Mouse (Mus musculus) stomach, embryonic 15.5 days (tissue): ENCODE results near the gene Crxos. TPM values are rescaled to one million over a fixed set of nuclear protein-coding genes. Genes with fewer than 3 reads are reported as not detected.
"Not testable (repeated sequence)": the region's sequence is repeated elsewhere in the genome, so short reads cannot be mapped to it uniquely, and the experiment has no call there.

Experiments used
- ATAC-seq: fragments of 200-750 bp; cut with Nextera tagmentation; 2 replicates; pipeline ENCODE4 v1.8.0; 2017; ENCODE audit warnings: low read depth, moderate number of reproducible peaks, moderate TSS enrichment; ENCODE audit not compliant: insufficient read depth, low FRiP score
- H3K27ac ChIP-seq: fragments of 300-500 bp; sonication (generic); 2 replicates; pipeline ENCODE4 v1.5.1; 2015; ENCODE audit warnings: mild to moderate bottlenecking, inconsistent platforms
- H3K27me3 ChIP-seq: fragments of 300-500 bp; sonication (generic); replicated peaks from 2 replicates; pipeline ENCODE4 v1.6.1; 2015; ENCODE audit warnings: inconsistent platforms
- H3K36me3 ChIP-seq: fragments of 300-500 bp; sonication (generic); 2 replicates; pipeline ENCODE4 v1.6.1; 2015; ENCODE audit warnings: inconsistent platforms
- H3K4me1 ChIP-seq: fragments of 300-500 bp; sonication (generic); 2 replicates; pipeline ENCODE4 v1.6.1; 2015; ENCODE audit warnings: inconsistent platforms
- H3K4me2 ChIP-seq: fragments of 300-500 bp; sonication (generic); 2 replicates; pipeline ENCODE4 v1.6.1; 2015; ENCODE audit warnings: mild to moderate bottlenecking, inconsistent platforms
- H3K4me3 ChIP-seq: fragments of 300-500 bp; sonication (generic); replicated peaks from 2 replicates; pipeline ENCODE4 v1.5.1; 2015; ENCODE audit warnings: inconsistent platforms
- H3K9ac ChIP-seq: fragments of 300-500 bp; sonication (generic); 2 replicates; pipeline ENCODE4 v1.6.1; 2015; ENCODE audit warnings: inconsistent platforms
- H3K9me3 ChIP-seq: fragments of 300-500 bp; sonication (generic); 2 replicates; pipeline ENCODE4 v1.6.1; 2016; ENCODE audit warnings: inconsistent platforms
- WGBS: fragments of 180-500 bp; shearing (Covaris S2); methylation state at CpG from one replicate; pipeline ENCODE4 v1.1.7; 2015; 5-methylcytosine and 5-hydroxymethylcytosine counted together
- polyA plus RNA-seq: library from polyadenylated mRNA; unstranded; fragments of >200 nt; fragmentation: Nextera tagmentation; extraction: Ambion mirVana; gene quantifications from 2 replicates; pipeline ENCODE4 v1.2.1, GENCODE M21; 2015

Crxos gene
- polyA plus RNA-seq, 1 experiment from 2014 or later: not detected

GRCm38 (mm10) chr7:15907971-15908590 lies 25.7 kb downstream of the Crxos start:
- 70% methylated on average over 8 of the region's 8 CpGs for WGBS
- no peaks in the 10 kb centered on the region for H3K9me3 ChIP-seq

GRCm38 (mm10) chr7:15910521-15910920 lies 28.1 kb downstream of the Crxos start:
- Histone ChIP-seq H3K9me3 (no peaks in the 10 kb centered on the region), H3K9ac (no peak overlapping the region), H3K4me2 (no peak overlapping the region), H3K27ac (no peak overlapping the region), H3K36me3 (no peaks in the 10 kb centered on the region), H3K4me1 (no peaks in the 10 kb centered on the region), H3K4me3 (no peak overlapping the region), H3K27me3 (no peaks in the 10 kb centered on the region)
- ATAC-seq: no peak
- WGBS: 77% methylated on average over 5 of the region's 5 CpGs

More at GRCm38 (mm10) chr7:15907971-15908590, 25.7 kb downstream of the Crxos start:
- no peak overlapping the region for H3K4me2 ChIP-seq
- no peak for ATAC-seq
- H3K4me1 ChIP-seq: no peaks in the 10 kb centered on the region
- H3K4me3 ChIP-seq: no peak overlapping the region
- H3K36me3 ChIP-seq: no peaks in the 10 kb centered on the region
- no peaks in the 10 kb centered on the region for H3K27me3 ChIP-seq
- H3K27ac ChIP-seq: no peak overlapping the region
- H3K9ac ChIP-seq: no peak overlapping the region

GRCm38 (mm10) chr7:15912183-15912582 lies 29.8 kb downstream of the Crxos start:
- no peaks in the 10 kb centered on the region for H3K36me3 ChIP-seq
- H3K4me1 ChIP-seq: no peaks in the 10 kb centered on the region
- WGBS: 1% methylated on average over 4 of the region's 4 CpGs
- no peaks in the 10 kb centered on the region for H3K9me3 ChIP-seq
- H3K4me2 ChIP-seq: no peak overlapping the region
- no peak overlapping the region for H3K27ac ChIP-seq
- H3K4me3 ChIP-seq: no peak overlapping the region
- peak; percentile 18; the same call in 1 of the 2 replicates for ATAC-seq
- no peak overlapping the region for H3K9ac ChIP-seq
- no peaks in the 10 kb centered on the region for H3K27me3 ChIP-seq

- no peaks in the 10 kb centered on the region for H3K27me3 ChIP-seq
- no peaks in the 10 kb centered on the region for H3K4me1 ChIP-seq
- no peak overlapping the region for H3K27ac ChIP-seq
- H3K36me3 ChIP-seq: peaks cover 11% of the 10 kb centered on the region
- H3K4me2 ChIP-seq: no peak overlapping the region
- H3K4me3 ChIP-seq: no peak overlapping the region
- 37% methylated on average over 2 of the region's 2 CpGs for WGBS
- ATAC-seq: no peak
- no peaks in the 10 kb centered on the region for H3K9me3 ChIP-seq
- H3K9ac ChIP-seq: no peak overlapping the region
Observed at GRCm38 (mm10) chr7:15914252-15914651, 31.8 kb downstream of the Crxos start.

- Histone ChIP-seq H3K36me3 (peaks cover 16% of the 10 kb centered on the region), H3K9me3 (no peaks in the 10 kb centered on the region), H3K27ac (no peak overlapping the region), H3K4me2 (no peak overlapping the region), H3K27me3 (no peaks in the 10 kb centered on the region), H3K4me1 (no peaks in the 10 kb centered on the region), H3K9ac (no peak overlapping the region), H3K4me3 (no peak overlapping the region)
- no peak for ATAC-seq
- 79% methylated on average over 2 of the region's 2 CpGs for WGBS
Observed at GRCm38 (mm10) chr7:15914751-15915150, 32.3 kb downstream of the Crxos start.

GRCm38 (mm10) chr7:15915695-15916094 lies 33.3 kb downstream of the Crxos start:
- H3K4me2 ChIP-seq, ATAC-seq: not testable (repeated sequence)

GRCm38 (mm10) chr7:15916134-15916723 lies 33.8 kb downstream of the Crxos start:
- ATAC-seq: no peak
- Histone ChIP-seq H3K4me2 (no peak overlapping the region), H3K4me1 (peaks cover 11% of the 10 kb centered on the region), H3K36me3 (peaks cover 24% of the 10 kb centered on the region), H3K27ac (no peak overlapping the region), H3K4me3 (no peak overlapping the region), H3K9ac (no peak overlapping the region), H3K27me3 (no peaks in the 10 kb centered on the region), H3K9me3 (no peaks in the 10 kb centered on the region)
- 80% methylated on average over 3 of the region's 3 CpGs for WGBS

More at GRCm38 (mm10) chr7:15915695-15916094, 33.3 kb downstream of the Crxos start:
- H3K27me3 ChIP-seq, H3K9ac ChIP-seq, H3K27ac ChIP-seq, H3K4me1 ChIP-seq, H3K4me3 ChIP-seq, H3K9me3 ChIP-seq: not testable (repeated sequence)
- WGBS: 79% methylated on average over 4 of the region's 4 CpGs
- H3K36me3 ChIP-seq: peaks cover 24% of the 10 kb centered on the region

GRCm38 (mm10) chr7:15916996-15917395 lies 34.6 kb downstream of the Crxos start:
- H3K9ac ChIP-seq: no peak overlapping the region
- no peak for ATAC-seq
- WGBS: 86% methylated on average over 4 of the region's 4 CpGs
- no peak overlapping the region for H3K27ac ChIP-seq
- H3K4me3 ChIP-seq: no peak overlapping the region
- H3K27me3 ChIP-seq: no peaks in the 10 kb centered on the region
- H3K36me3 ChIP-seq: peaks cover 24% of the 10 kb centered on the region
- H3K4me2 ChIP-seq: no peak overlapping the region
- peaks cover 15% of the 10 kb centered on the region for H3K4me1 ChIP-seq
- H3K9me3 ChIP-seq: no peaks in the 10 kb centered on the region

- Histone ChIP-seq H3K4me1 (peaks cover 15% of the 10 kb centered on the region), H3K9ac (no peak overlapping the region), H3K9me3 (no peaks in the 10 kb centered on the region), H3K4me3 (no peak overlapping the region), H3K4me2 (no peak overlapping the region), H3K27ac (no peak overlapping the region), H3K36me3 (peaks cover 24% of the 10 kb centered on the region), H3K27me3 (no peaks in the 10 kb centered on the region)
- ATAC-seq: no peak
Observed at GRCm38 (mm10) chr7:15918371-15918770, 36.0 kb downstream of the Crxos start.

- Histone ChIP-seq H3K4me1 (peaks cover 15% of the 10 kb centered on the region), H3K36me3 (peaks cover 24% of the 10 kb centered on the region), H3K4me3 (no peak overlapping the region), H3K9ac (no peak overlapping the region), H3K4me2 (no peak overlapping the region), H3K27me3 (no peaks in the 10 kb centered on the region), H3K27ac (no peak overlapping the region), H3K9me3 (no peaks in the 10 kb centered on the region)
- 93% methylated on average over 9 of the region's 9 CpGs for WGBS
- ATAC-seq: no peak
Observed at GRCm38 (mm10) chr7:15919947-15920346, 37.5 kb downstream of the Crxos start.

- WGBS: 89% methylated on average over 6 of the region's 6 CpGs
- no peak for ATAC-seq
- no peak overlapping the region for H3K27ac ChIP-seq
- H3K4me3 ChIP-seq: peak overlapping the region; percentile 81
- H3K4me1 ChIP-seq: peaks cover 15% of the 10 kb centered on the region
- H3K36me3 ChIP-seq: peaks cover 24% of the 10 kb centered on the region
- no peaks in the 10 kb centered on the region for H3K9me3 ChIP-seq
- H3K9ac ChIP-seq: peak overlapping the region; percentile 73; the same call in 1 of the 2 replicates
- peak overlapping the region; percentile 70 for H3K4me2 ChIP-seq
- no peaks in the 10 kb centered on the region for H3K27me3 ChIP-seq
Observed at GRCm38 (mm10) chr7:15920645-15921190, 38.3 kb downstream of the Crxos start.

- peak; percentile 17; the same call in 1 of the 2 replicates for ATAC-seq
- no peaks in the 10 kb centered on the region for H3K27me3 ChIP-seq
- 0% methylated on average over 10 of the region's 10 CpGs for WGBS
Observed at GRCm38 (mm10) chr7:15921796-15922195, 39.4 kb downstream of the Crxos start.

More at GRCm38 (mm10) chr7:15921796-15922195, 39.4 kb downstream of the Crxos start:
- Histone ChIP-seq H3K9me3 (no peaks in the 10 kb centered on the region), H3K4me3 (peak overlapping the region; percentile 81), H3K4me2 (peak overlapping the region; percentile 70), H3K36me3 (peaks cover 24% of the 10 kb centered on the region), H3K27ac (peak overlapping the region; percentile 85), H3K9ac (peak overlapping the region; percentile 73), H3K4me1 (peaks cover 15% of the 10 kb centered on the region)
